Mouse (Mus musculus) bone marrow, adult 2 months (tissue): ENCODE measurements around the gene Neb. TPM values are rescaled to one million over a fixed set of nuclear protein-coding genes. Genes with fewer than 3 reads are reported as not detected.

Experiments used
- H3K27ac ChIP-seq: fragments of 200-500 bp; 2 replicates; pipeline ENCODE4 v1.5.1; 2012; ENCODE audit warnings: low read depth, mild to moderate bottlenecking, control low read depth, inconsistent platforms, low read length; ENCODE audit not compliant: control insufficient read depth, poor library complexity, insufficient read depth
- H3K4me1 ChIP-seq: fragments of 200-500 bp; 2 replicates; pipeline ENCODE4 v1.6.1; 2011; ENCODE audit warnings: low read length; ENCODE audit not compliant: control insufficient read depth, insufficient read depth
- H3K4me3 ChIP-seq: fragments of 200-500 bp; replicated peaks from 2 replicates; pipeline ENCODE3; 2011; ENCODE audit warnings: mild to moderate bottlenecking, low read depth, low read length, control low read depth; ENCODE audit not compliant: control insufficient read depth
- CTCF ChIP-seq: fragments of 200-500 bp; IDR thresholded peaks from 2 replicates; pipeline ENCODE4 v1.5.1; 2011; ENCODE audit warnings: low read length, control low read depth; ENCODE audit not compliant: control insufficient read depth, insufficient read depth
- POLR2A ChIP-seq: fragments of 200-500 bp; IDR thresholded peaks from 2 replicates; pipeline ENCODE4 v1.6.1; 2011; ENCODE audit warnings: low read depth, mild to moderate bottlenecking, control low read depth, low read length, borderline replicate concordance; ENCODE audit not compliant: control insufficient read depth
- WGBS: fragments of 180-500 bp; shearing (Covaris S2); methylation state at CpG from one replicate; pipeline ENCODE4 v1.1.7; 2018; 5-methylcytosine and 5-hydroxymethylcytosine counted together
- polyA plus RNA-seq: library from polyadenylated mRNA; stranded (reverse); fragments of >200 nt; gene quantifications from 2 replicates; pipeline ENCODE4 v1.2.4, GENCODE M21; 2011; ENCODE audit warnings: low replicate concordance; ENCODE audit not compliant: missing spikeins, insufficient read depth, insufficient read length

Neb gene
- polyA plus RNA-seq, 1 experiment, result 4.5 TPM

DNA sequence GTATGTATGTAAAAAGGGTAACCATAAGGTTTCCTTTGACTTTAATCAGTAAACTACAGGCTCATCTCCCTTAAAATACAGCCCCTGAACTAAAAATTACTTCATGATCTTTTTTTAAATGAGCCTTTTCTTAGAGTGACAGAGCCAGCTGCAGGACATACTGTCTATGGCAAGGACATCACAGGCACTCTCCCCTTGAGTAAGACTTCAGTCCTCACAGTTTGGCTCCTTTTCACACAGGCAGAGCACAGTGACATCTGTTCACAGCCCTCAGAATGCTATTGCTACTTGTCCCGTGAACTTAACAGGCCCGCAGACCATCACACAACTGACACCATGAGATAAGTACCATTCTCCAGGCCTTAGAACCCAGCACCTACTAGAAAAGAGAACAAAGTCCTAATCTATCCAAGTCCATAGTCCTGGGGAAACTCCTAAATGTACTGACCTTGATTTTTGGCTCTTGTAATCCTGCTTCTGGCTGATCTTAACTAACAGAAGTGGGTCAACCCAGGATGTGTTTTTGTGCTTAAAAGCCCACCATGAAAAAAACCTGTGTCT, 12.2 kb upstream of the Neb start:
- Histone ChIP-seq H3K4me1 (no peaks in the 10 kb centered on the region), H3K27ac (no peak overlapping the region), H3K4me3 (no peak overlapping the region)
- TF ChIP-seq POLR2A (no peak), CTCF (no peak)
- 80% methylated on average over 2 of the region's 2 CpGs for WGBS

- Histone ChIP-seq H3K4me3 (no peak overlapping the region), H3K4me1 (no peaks in the 10 kb centered on the region), H3K27ac (no peak overlapping the region)
- WGBS, result 77% methylated on average over 3 of the region's 3 CpGs
- no peak for TF ChIP-seq POLR2A
- TF ChIP-seq CTCF, result no peak
Observed at GRCm38 (mm10) chr2:52389975-52390374, 11.7 kb upstream of the Neb start.

DNA sequence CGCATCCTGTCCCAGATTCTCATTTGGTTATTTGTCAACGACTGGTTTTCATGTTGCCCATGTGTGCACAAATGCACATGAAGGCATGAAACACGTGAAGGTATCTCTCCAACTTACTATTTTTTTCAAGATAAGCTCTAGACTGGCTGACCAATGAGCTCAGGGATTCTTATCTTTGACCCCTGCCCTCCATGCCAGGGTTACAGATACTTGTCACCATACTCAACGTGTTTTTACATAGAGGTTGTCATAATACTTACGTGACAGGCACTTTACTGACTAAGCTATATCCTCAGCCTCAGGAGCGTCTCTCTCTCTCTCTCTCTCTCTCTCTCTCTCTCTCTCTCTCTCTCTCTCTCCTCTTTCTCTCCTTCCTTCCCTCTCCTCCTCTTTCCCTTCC, 8.2 kb upstream of the Neb start:
- WGBS, result 75% methylated on average over 6 of the region's 6 CpGs
- no peaks in the 10 kb centered on the region for H3K4me1 ChIP-seq
- no peak overlapping the region for H3K4me3 ChIP-seq
- H3K27ac ChIP-seq, result no peak overlapping the region
- TF ChIP-seq CTCF (no peak), POLR2A (no peak)

- TF ChIP-seq POLR2A (no peak), CTCF (no peak)
- WGBS, result 56% methylated on average over 7 of the region's 7 CpGs
- Histone ChIP-seq H3K4me3 (no peak overlapping the region), H3K27ac (no peak overlapping the region), H3K4me1 (no peaks in the 10 kb centered on the region)
Observed at GRCm38 (mm10) chr2:52386037-52386436, 7.8 kb upstream of the Neb start.

DNA sequence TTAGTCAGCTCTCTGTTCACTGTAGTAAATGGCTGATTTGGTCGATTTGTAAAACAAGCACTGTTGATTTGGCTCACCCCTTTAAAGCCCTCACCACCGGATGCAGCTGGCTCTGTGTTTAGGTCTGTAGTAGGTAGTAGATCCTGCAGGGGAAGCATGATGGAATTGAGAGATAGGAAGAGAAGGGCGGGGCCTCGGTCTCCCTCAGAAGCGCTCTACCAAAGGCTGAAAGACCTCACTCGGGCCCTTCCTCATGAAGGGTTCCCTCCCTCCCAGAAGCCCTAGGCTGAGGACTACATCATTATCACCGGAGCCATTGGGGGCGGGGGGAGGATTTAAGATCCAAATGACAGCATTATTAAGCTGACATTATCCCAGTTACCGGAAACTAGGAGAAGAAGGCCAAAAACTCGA, 581 bp upstream of the Neb start:
- TF ChIP-seq CTCF (no peak), POLR2A (no peak)
- no peak overlapping the region for H3K4me3 ChIP-seq
- no peaks in the 10 kb centered on the region for H3K4me1 ChIP-seq
- H3K27ac ChIP-seq, result no peak overlapping the region
- 24% methylated on average over 10 of the region's 10 CpGs for WGBS

DNA sequence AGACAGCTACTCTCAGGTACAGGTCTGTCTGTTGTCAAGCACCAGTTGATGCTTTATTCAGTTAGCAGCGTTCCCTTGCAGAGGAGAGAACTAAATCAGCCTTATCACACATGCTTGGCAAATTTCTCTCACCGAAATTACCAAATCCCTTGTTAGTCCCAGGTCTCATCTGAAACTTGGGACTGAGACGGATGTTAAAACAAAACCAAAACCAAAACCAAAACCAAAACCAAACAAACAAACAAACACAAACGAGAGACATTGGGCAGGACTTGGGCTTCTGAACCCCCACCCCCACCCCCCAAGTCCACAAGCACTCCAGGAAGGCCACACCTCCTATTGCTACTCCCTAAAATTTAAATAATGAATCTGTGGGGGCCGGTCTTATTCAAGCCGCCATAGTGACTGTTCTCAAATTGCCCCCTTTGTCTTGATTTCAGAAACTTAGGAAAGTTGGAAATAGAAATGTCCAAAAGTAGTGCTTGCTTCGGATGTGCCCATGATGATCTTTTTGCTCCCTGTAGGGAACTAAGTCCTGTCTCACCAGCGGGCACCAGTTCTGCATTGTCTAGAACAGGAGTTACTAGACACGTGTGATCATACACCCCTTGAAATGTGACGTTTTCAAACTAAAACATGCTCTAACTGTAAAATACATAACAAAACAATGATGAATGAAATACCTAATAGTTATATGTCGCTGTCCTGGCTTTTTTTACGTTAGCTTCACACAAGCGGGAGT, 397 bp downstream of the Neb start:
- H3K27ac ChIP-seq, result no peak overlapping the region
- no peak overlapping the region for H3K4me3 ChIP-seq
- H3K4me1 ChIP-seq, result no peaks in the 10 kb centered on the region
- TF ChIP-seq POLR2A (no peak), CTCF (no peak)
- 68% methylated on average over 13 of the region's 13 CpGs for WGBS

DNA sequence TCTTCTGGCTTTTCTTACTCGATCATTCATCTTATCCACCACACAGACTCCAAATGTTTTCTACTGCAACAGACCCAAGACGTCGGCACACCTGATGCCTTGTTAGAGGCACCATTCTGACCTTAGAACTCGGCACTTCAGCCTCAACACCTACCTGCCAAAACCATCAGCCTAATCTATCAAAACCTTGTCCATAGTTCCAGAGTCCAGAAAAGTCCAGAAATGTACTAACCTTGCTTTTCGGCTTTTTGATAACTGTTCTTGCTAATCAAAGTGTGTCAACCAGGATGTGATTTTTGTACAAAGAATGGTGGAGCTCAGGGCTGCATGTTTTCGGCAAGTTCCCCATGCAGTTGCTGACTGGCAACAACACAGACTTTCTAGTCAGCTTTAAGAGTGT, 3.6 kb downstream of the Neb start:
- WGBS, result 84% methylated on average over 6 of the region's 6 CpGs
- TF ChIP-seq CTCF, result no peak
- TF ChIP-seq POLR2A, result no peak
- Histone ChIP-seq H3K4me1 (no peaks in the 10 kb centered on the region), H3K27ac (no peak overlapping the region), H3K4me3 (no peak overlapping the region)

DNA sequence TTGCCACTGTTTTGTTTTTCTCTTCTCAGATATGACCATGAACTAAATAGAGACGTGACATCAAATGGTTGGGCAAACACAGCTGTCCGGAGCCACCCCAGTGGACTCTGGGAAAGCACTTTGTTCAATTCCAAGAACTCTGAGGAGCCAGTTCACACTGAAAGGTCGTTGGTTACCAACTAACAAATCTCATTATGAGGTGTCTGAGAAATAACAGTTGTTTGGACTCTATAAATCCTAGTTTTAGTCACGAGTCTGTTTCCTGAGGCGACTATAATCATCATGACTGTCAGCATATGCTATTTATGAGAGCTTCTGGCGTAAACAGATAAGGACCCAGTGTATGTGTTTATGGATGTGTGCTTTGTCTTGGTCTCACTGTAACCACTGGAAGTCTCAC, 5.8 kb downstream of the Neb start:
- Histone ChIP-seq H3K4me1 (no peaks in the 10 kb centered on the region), H3K4me3 (no peak overlapping the region), H3K27ac (no peak overlapping the region)
- 49% methylated on average over 6 of the region's 6 CpGs for WGBS
- TF ChIP-seq CTCF (no peak), POLR2A (no peak)

GRCm38 (mm10) chr2:52372080-52372479, 6.2 kb downstream of the Neb start:
- H3K4me1 ChIP-seq, result no peaks in the 10 kb centered on the region
- no peak overlapping the region for H3K27ac ChIP-seq
- H3K4me3 ChIP-seq, result no peak overlapping the region
- TF ChIP-seq CTCF (no peak), POLR2A (no peak)
- WGBS, result 81% methylated on average over 4 of the region's 4 CpGs
